Mouse (Mus musculus) kidney, postnatal 0 days (tissue): ENCODE results near the gene Lsm8. TPM values are rescaled to one million over a fixed set of nuclear protein-coding genes. Genes with fewer than 3 reads are reported as not detected.

Source experiments
- ATAC-seq: fragments of 200-750 bp; cut with Nextera tagmentation; replicated peaks from 2 replicates; pipeline ENCODE4 v1.8.0; 2017; ENCODE audit warnings: low read depth, moderate number of reproducible peaks, moderate TSS enrichment, moderate library complexity; ENCODE audit not compliant: low FRiP score
- DNase-seq: peaks from one replicate; pipeline ENCODE4 v3.0.0-alpha.2; 2016; ENCODE audit warnings: low spot score
- H3K27ac ChIP-seq: fragments of 300-500 bp; sonication (generic); 2 replicates; pipeline ENCODE4 v1.5.1; 2014; ENCODE audit warnings: mild to moderate bottlenecking
- H3K27me3 ChIP-seq: fragments of 300-500 bp; sonication (generic); 2 replicates; pipeline ENCODE4 v1.6.1; 2014; ENCODE audit warnings: low read length, mixed read lengths; ENCODE audit not compliant: insufficient read depth
- H3K36me3 ChIP-seq: fragments of 300-500 bp; sonication (generic); 2 replicates; pipeline ENCODE4 v1.6.1; 2014; ENCODE audit warnings: low read length, mixed read lengths; ENCODE audit not compliant: insufficient read depth
- H3K4me1 ChIP-seq: fragments of 300-500 bp; sonication (generic); replicated peaks from 2 replicates; pipeline ENCODE4 v1.6.1; 2014; ENCODE audit warnings: antibody characterized with exemption, low read length, mixed read lengths; ENCODE audit not compliant: insufficient read depth
- H3K4me2 ChIP-seq: fragments of 300-500 bp; sonication (generic); 2 replicates; pipeline ENCODE4 v1.6.1; 2014; ENCODE audit warnings: mild to moderate bottlenecking, low read length, moderate library complexity, mixed read lengths
- H3K4me3 ChIP-seq: fragments of 300-500 bp; sonication (generic); replicated peaks from 2 replicates; pipeline ENCODE4 v1.5.1; 2014; ENCODE audit warnings: low read depth, low read length
- H3K9ac ChIP-seq: fragments of 300-500 bp; sonication (generic); 2 replicates; pipeline ENCODE4 v1.6.1; 2014; ENCODE audit warnings: low read depth, low read length
- H3K9me3 ChIP-seq: fragments of 300-500 bp; sonication (generic); replicated peaks from 2 replicates; pipeline ENCODE4 v1.6.1; 2016; ENCODE audit warnings: low read length, inconsistent platforms, mixed read lengths
- CTCF ChIP-seq: IDR thresholded peaks from 2 replicates; pipeline ENCODE4 v1.5.1; 2016; ENCODE audit warnings: antibody characterized with exemption, low read depth, mild to moderate bottlenecking, moderate library complexity
- WGBS: fragments of 180-500 bp; shearing (Covaris S2); extraction: QIAGEN DNeasy Blood & Tissue Kit; methylation state at CpG from one replicate; pipeline ENCODE4 v1.1.7; 2014; 5-methylcytosine and 5-hydroxymethylcytosine counted together
- polyA plus RNA-seq: library from polyadenylated mRNA; unstranded; fragments of >200 nt; fragmentation: Nextera tagmentation; extraction: Ambion mirVana; gene quantifications from 2 replicates; pipeline ENCODE4 v1.2.1, GENCODE M21; 2015

The Lsm8 gene
- polyA plus RNA-seq, 1 experiment from 2014 or later: 228 TPM

- no peak within 1 kb of the TSS for H3K4me2 ChIP-seq
- TF ChIP-seq CTCF: no peak
- no peaks in the 10 kb centered on the region for H3K36me3 ChIP-seq
- WGBS: 93% methylated on average over 8 of the region's 8 CpGs
- H3K4me1 ChIP-seq: no peaks in the 10 kb centered on the region
- no peak within 1 kb of the TSS for H3K4me3 ChIP-seq
- no peak for DNase-seq
- no peak within 1 kb of the TSS for H3K9ac ChIP-seq
- H3K9me3 ChIP-seq: no peaks in the 10 kb centered on the region
- H3K27me3 ChIP-seq: no peaks in the 10 kb centered on the region
- H3K27ac ChIP-seq: no peak within 1 kb of the TSS
- ATAC-seq: no peak
Observed at GRCm38 (mm10) chr6:18866018-18866417, 17.6 kb downstream of the Lsm8 start, which contains the start of gene Ankrd7. TSS of gene Ankrd7 (plus strand) at chr6:18866318.

- ATAC-seq (no peak), DNase-seq (no peak)
- H3K36me3 ChIP-seq: no peaks in the 10 kb centered on the region
- no peaks in the 10 kb centered on the region for H3K9me3 ChIP-seq
- H3K4me1 ChIP-seq: no peaks in the 10 kb centered on the region
- H3K27me3 ChIP-seq: no peaks in the 10 kb centered on the region
- H3K27ac ChIP-seq: no peak overlapping the region
- TF ChIP-seq CTCF: no peak
- H3K9ac ChIP-seq: no peak overlapping the region
- no peak overlapping the region for H3K4me3 ChIP-seq
- H3K4me2 ChIP-seq: no peak overlapping the region
- WGBS: 40% methylated on average over 2 of the region's 2 CpGs
Observed at GRCm38 (mm10) chr6:18889030-18889429, 40.7 kb downstream of the Lsm8 start.

DNA sequence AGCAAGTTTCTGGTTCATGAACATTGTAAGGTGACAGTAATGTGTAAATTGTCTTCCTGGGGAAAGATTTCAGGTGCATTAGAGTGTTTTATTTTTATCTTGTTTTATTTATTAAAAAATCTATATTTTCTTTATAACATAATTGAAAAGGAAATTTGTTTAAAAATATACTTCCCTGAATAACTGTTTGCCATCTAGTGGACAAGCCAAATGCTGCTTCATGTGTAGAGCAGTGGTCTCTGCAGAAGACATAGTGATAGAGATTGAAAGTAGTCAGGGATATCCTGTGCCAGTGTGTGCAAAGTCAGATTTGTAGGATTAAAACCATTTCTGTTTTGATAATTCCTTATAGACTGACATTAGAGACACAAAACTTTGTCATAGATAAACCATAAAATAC lies 45.8 kb downstream of the Lsm8 start:
- no peak for DNase-seq

More for the DNA sequence above, 45.8 kb downstream of the Lsm8 start:
- no peaks in the 10 kb centered on the region for H3K36me3 ChIP-seq
- H3K4me1 ChIP-seq: no peaks in the 10 kb centered on the region
- H3K27ac ChIP-seq: no peak overlapping the region
- no peak overlapping the region for H3K4me2 ChIP-seq
- no peaks in the 10 kb centered on the region for H3K9me3 ChIP-seq
- no peak for ATAC-seq
- H3K4me3 ChIP-seq: no peak overlapping the region
- TF ChIP-seq CTCF: peak; percentile 17; the same call in 1 of the 2 replicates
- no peak overlapping the region for H3K9ac ChIP-seq
- no peaks in the 10 kb centered on the region for H3K27me3 ChIP-seq

Other genes starting within 250 kb of the Lsm8 start
- gene Ankrd7, start 17.7 kb downstream of the Lsm8 start, polyA plus RNA-seq: not detected in 2 replicates